ENCODE assay signal across 31 mouse cellular contexts in genomic region chr8:61121631-61122030, GRCm38 (mm10).
A peak's percentile ranks its signal among the peaks of the same experiment; 100 is the strongest.
DNase-seq lines count a peak whose midpoint lies in the region; ATAC-seq and TF ChIP-seq lines count a peak whose summit lies in the region.
"Had no signal": no experiment of that assay in that cellular context is flagged by ENCODE, and none has a peak within 500 bp of the region (broad histone marks: within the 10 kb centered on the region; RNA-seq: fewer than 3 reads in every experiment).

No protein-coding gene starts in this region.

- no peaks in the 10 kb centered on the region for H3K9me3 ChIP-seq in heart, embryonic 12.5 days (replicated peaks)
- H3K9me3 ChIP-seq: embryonic facial prominence, embryonic 10.5 days; embryonic facial prominence, embryonic 15.5 days; forebrain, embryonic 13.5 days; heart, embryonic 13.5 days; hindbrain, embryonic 10.5 days; hindbrain, embryonic 15.5 days; liver, embryonic 12.5 days had no signal

- no peak overlapping the region for H3K4me3 ChIP-seq in layer of hippocampus, adult 2 months
- H3K4me3 ChIP-seq in heart, embryonic 12.5 days, result no peak overlapping the region
- H3K4me3 ChIP-seq: embryonic facial prominence, embryonic 10.5 days; embryonic facial prominence, embryonic 15.5 days; forebrain, embryonic 13.5 days; heart, adult 2 months; heart, embryonic 13.5 days; hindbrain, embryonic 10.5 days; hindbrain, embryonic 15.5 days; liver, embryonic 12.5 days had no signal

- no peak for ATAC-seq in granulocyte monocyte progenitor cell, adult 5-6 weeks (replicated peaks; ENCODE audit: poor library complexity, severe bottlenecking)
- no peak for ATAC-seq in heart, embryonic 12.5 days (ENCODE audit: insufficient number of reproducible peaks, low FRiP score)
- ATAC-seq: forebrain, embryonic 13.5 days; inflammation-experienced regulatory T-cells, adult 6 months; liver, embryonic 12.5 days; liver, postnatal 0 days; midbrain, embryonic 16.5 days had no signal

- H3K36me3 ChIP-seq in heart, embryonic 12.5 days, result peaks cover 11% of the 10 kb centered on the region

- H3K27me3 ChIP-seq in heart, embryonic 12.5 days (replicated peaks), result no peaks in the 10 kb centered on the region
- H3K27me3 ChIP-seq: embryonic facial prominence, embryonic 15.5 days; forebrain, embryonic 13.5 days; heart, embryonic 13.5 days; hindbrain, embryonic 15.5 days; liver, embryonic 12.5 days had no signal

- intact Hi-C loops in left cerebral cortex, postnatal 36 days (cut with DNase I), result loop anchor here (5.0 kb wide), 1 partner anchor 96 kb away; no protein-coding TSS in a partner anchor

- H3K4me1 ChIP-seq in heart, embryonic 12.5 days (replicated peaks), result no peaks in the 10 kb centered on the region
- H3K4me1 ChIP-seq: embryonic facial prominence, embryonic 10.5 days; embryonic facial prominence, embryonic 15.5 days; forebrain, embryonic 13.5 days; hindbrain, embryonic 10.5 days; hindbrain, embryonic 15.5 days; liver, embryonic 12.5 days had no signal

- H3K9ac ChIP-seq in heart, embryonic 12.5 days, result no peak overlapping the region
- H3K9ac ChIP-seq: embryonic facial prominence, embryonic 15.5 days; forebrain, embryonic 13.5 days; heart, embryonic 13.5 days; hindbrain, embryonic 15.5 days; liver, embryonic 12.5 days; liver, postnatal 0 days had no signal

- DNase-seq in layer of hippocampus, adult 9-11 months, result peak; percentile 27
- DNase-seq in layer of hippocampus, adult 2 months (ENCODE audit: low spot score in 2 of 2), result no peak
- peak; percentile 50 for DNase-seq in right cerebral cortex, adult 2 months (ENCODE audit: low spot score in 2 of 2)
- DNase-seq in right cerebral cortex, postnatal 14 days, result no peak
- peak; percentile 24 to 25 for DNase-seq in left cerebral cortex, postnatal 36 days (ENCODE audit: low spot score in 2 of 2)
- DNase-seq: adrenal gland, postnatal 25 days; B cell, adult 2 months; cerebellum, adult 8-10 months; cerebellum, postnatal 25 days; gastrocnemius, postnatal 14 days; heart, adult 2 months; heart, postnatal 10 days; kidney, adult 11 months; kidney, postnatal 14 days; liver, postnatal 0 days; lung, postnatal 36 days; spleen, adult 18-20 months; thymus, adult 18-20 months; thymus, postnatal 25 days had no signal

- no peak overlapping the region for H3K27ac ChIP-seq in layer of hippocampus, adult 2 months
- H3K27ac ChIP-seq in heart, embryonic 12.5 days (ENCODE audit: poor library complexity, severe bottlenecking), result no peak overlapping the region
- H3K27ac ChIP-seq: embryonic facial prominence, embryonic 10.5 days; embryonic facial prominence, embryonic 15.5 days; forebrain, embryonic 13.5 days; heart, adult 2 months; heart, embryonic 13.5 days; hindbrain, embryonic 10.5 days; hindbrain, embryonic 15.5 days; liver, embryonic 12.5 days had no signal

- H3K4me2 ChIP-seq in heart, embryonic 12.5 days, result no peak overlapping the region
- H3K4me2 ChIP-seq: embryonic facial prominence, embryonic 15.5 days; forebrain, embryonic 13.5 days; heart, embryonic 13.5 days; hindbrain, embryonic 15.5 days; liver, embryonic 12.5 days; midbrain, embryonic 11.5 days had no signal

- WGBS in heart, embryonic 12.5 days, result 85% methylated on average over 1 of the region's 1 CpGs

- no peak for TF ChIP-seq CTCF in layer of hippocampus, adult 2 months (conservative IDR thresholded peaks at IDR 0.05)

Comparison
In these comparisons a context has a peak if more than half of its experiments do, and no peak if none do; other contexts are left out.
1. DNase-seq: peak in layer of hippocampus, adult 9-11 months (single experiment), right cerebral cortex, adult 2 months (2 of 2) and left cerebral cortex, postnatal 36 days (2 of 2); none in layer of hippocampus, adult 2 months (0 of 2) and right cerebral cortex, postnatal 14 days (single experiment).